Mouse (Mus musculus): ENCODE results near the gene Hsf3.

- no peak for TF ChIP-seq CTCF (IDR thresholded peaks at IDR 0.05; ENCODE audit: low read depth)
- TF ChIP-seq EP300 (optimal IDR thresholded peaks at IDR 0.05): no peak
Measured at GRCm38 (mm10) chrX:96416970-96417369, 39.1 kb downstream of the Hsf3 start.

Data from stomach, postnatal 0 days (tissue).